Mouse (Mus musculus): Measurements from ENCODE around the gene Large1. TPM values are rescaled to one million over a fixed set of nuclear protein-coding genes. Genes with fewer than 3 reads are reported as not detected.

The Large1 gene
- total RNA-seq, 1 experiment: 14.8 TPM

- Histone ChIP-seq H3K36me3 (ENCODE audit: control insufficient read depth, insufficient read depth, low read length, poor library complexity, severe bottlenecking) (no peaks in the 10 kb centered on the region), H3K9me3 (ENCODE audit: control insufficient read depth, insufficient read depth, low read depth, low read length) (no peaks in the 10 kb centered on the region), H3K4me1 (ENCODE audit: control insufficient read depth in 2 of 2, insufficient read depth in 2 of 2, low read length in 2 of 2, poor library complexity in 1 of 2) (no peaks in the 10 kb centered on the region), H3K27ac (ENCODE audit: insufficient read depth, low read depth, low read length, poor library complexity, severe bottlenecking) (no peak overlapping the region), H3K4me3 (ENCODE audit: insufficient read depth in 1 of 2, low read depth in 1 of 2, low read length in 2 of 2, poor library complexity in 1 of 2, severe bottlenecking in 1 of 2) (no peak overlapping the region), H3K9ac (ENCODE audit: insufficient read depth, low read depth, low read length, poor library complexity, severe bottlenecking) (no peak overlapping the region)
- in situ Hi-C loops (cut with MboI; ENCODE audit: low sequenced_read_pairs in 2 of 2, unreplicated experiment in 2 of 2): no loop called here
- DNase-seq (ENCODE audit: low read depth, low spot score): no peak
- no peak for TF ChIP-seq HCFC1 (IDR thresholded peaks at IDR 0.05; ENCODE audit: borderline replicate concordance, insufficient read depth, low read length)
- TF ChIP-seq MAFK (IDR thresholded peaks at IDR 0.05; ENCODE audit: insufficient read depth, low read depth, low read length): no peak
- TF ChIP-seq CHD2 (IDR thresholded peaks at IDR 0.05; ENCODE audit: low read depth, low read length): no peak
Measured at GRCm38 (mm10) chr8:73187381-73187780, 166.0 kb downstream of the Large1 start.

DNA sequence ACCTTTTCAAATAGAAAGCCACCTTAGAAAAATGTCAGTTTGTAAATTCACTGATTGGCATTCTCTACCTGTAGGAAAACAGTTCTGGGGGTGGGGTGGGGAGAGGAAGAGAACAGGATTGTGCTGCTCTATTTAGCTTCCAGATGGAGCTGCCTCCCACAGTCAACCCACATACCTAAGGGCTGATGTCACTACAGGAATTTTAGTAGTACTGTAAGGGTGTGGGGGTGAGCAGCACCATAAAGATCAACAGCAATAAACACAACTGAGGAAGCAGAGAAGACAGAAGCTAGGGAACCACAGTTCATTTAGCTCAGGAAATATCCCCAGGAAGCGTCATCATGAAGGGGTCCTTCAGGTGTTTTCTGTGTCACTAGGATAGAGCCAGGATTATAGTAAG is 174.9 kb downstream of the Large1 start:
- in situ Hi-C loops (cut with MboI; ENCODE audit: low sequenced_read_pairs in 2 of 2, unreplicated experiment in 2 of 2): no loop called here
- no peak for TF ChIP-seq ZC3H11A (IDR thresholded peaks at IDR 0.05; ENCODE audit: borderline replicate concordance, low read depth, low read length)
- peak; percentile 11 for DNase-seq (ENCODE audit: low read depth, low spot score)

DNA sequence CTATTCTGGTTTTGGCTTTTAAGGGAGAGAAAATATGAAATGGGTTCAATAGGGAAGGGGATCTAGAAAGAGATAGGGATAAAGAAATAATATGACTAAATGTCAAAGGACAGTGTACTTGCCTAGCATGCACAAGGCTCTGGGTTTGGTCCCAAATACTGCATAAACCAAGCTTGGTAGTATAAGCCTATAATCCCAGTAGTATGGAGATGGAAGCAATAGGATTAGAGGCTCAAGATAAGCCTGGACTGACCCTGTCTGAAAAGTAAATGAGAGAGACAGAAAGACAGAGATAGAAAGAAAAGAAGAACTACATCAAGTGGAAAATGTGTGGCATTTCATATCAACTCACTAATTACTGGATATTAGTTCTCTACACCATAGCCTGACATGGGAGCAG is 180.7 kb downstream of the Large1 start:
- H3K4me3 ChIP-seq (ENCODE audit: insufficient read depth in 1 of 2, low read depth in 1 of 2, low read length in 2 of 2, poor library complexity in 1 of 2, severe bottlenecking in 1 of 2): no peak overlapping the region
- no peak for DNase-seq (ENCODE audit: low read depth, low spot score)
- TF ChIP-seq CHD2 (IDR thresholded peaks at IDR 0.05; ENCODE audit: low read depth, low read length): no peak
- TF ChIP-seq MAFK (IDR thresholded peaks at IDR 0.05; ENCODE audit: insufficient read depth, low read depth, low read length): no peak
- no peak for TF ChIP-seq ZNF384 (IDR thresholded peaks at IDR 0.05; ENCODE audit: low read depth, low read length)
- no peak for TF ChIP-seq HCFC1 (IDR thresholded peaks at IDR 0.05; ENCODE audit: borderline replicate concordance, insufficient read depth, low read length)
- TF ChIP-seq ZC3H11A (IDR thresholded peaks at IDR 0.05; ENCODE audit: borderline replicate concordance, low read depth, low read length): no peak
- no peak overlapping the region for H3K27ac ChIP-seq (ENCODE audit: insufficient read depth, low read depth, low read length, poor library complexity, severe bottlenecking)
- in situ Hi-C loops (cut with MboI; ENCODE audit: low sequenced_read_pairs in 2 of 2, unreplicated experiment in 2 of 2): no loop called here
- no peaks in the 10 kb centered on the region for H3K4me1 ChIP-seq (ENCODE audit: control insufficient read depth in 2 of 2, insufficient read depth in 2 of 2, low read length in 2 of 2, poor library complexity in 1 of 2)
- H3K9me3 ChIP-seq (ENCODE audit: control insufficient read depth, insufficient read depth, low read depth, low read length): no peaks in the 10 kb centered on the region
- no peak overlapping the region for H3K9ac ChIP-seq (ENCODE audit: insufficient read depth, low read depth, low read length, poor library complexity, severe bottlenecking)
- H3K36me3 ChIP-seq (ENCODE audit: control insufficient read depth, insufficient read depth, low read length, poor library complexity, severe bottlenecking): no peaks in the 10 kb centered on the region

More for the DNA sequence above, 174.9 kb downstream of the Large1 start:
- Histone ChIP-seq H3K4me1 (ENCODE audit: control insufficient read depth in 2 of 2, insufficient read depth in 2 of 2, low read length in 2 of 2, poor library complexity in 1 of 2) (no peaks in the 10 kb centered on the region; a peak in 1 of 4 replicates), H3K27ac (ENCODE audit: insufficient read depth, low read depth, low read length, poor library complexity, severe bottlenecking) (no peak overlapping the region), H3K4me3 (ENCODE audit: insufficient read depth in 1 of 2, low read depth in 1 of 2, low read length in 2 of 2, poor library complexity in 1 of 2, severe bottlenecking in 1 of 2) (no peak overlapping the region), H3K9me3 (ENCODE audit: control insufficient read depth, insufficient read depth, low read depth, low read length) (no peaks in the 10 kb centered on the region), H3K36me3 (ENCODE audit: control insufficient read depth, insufficient read depth, low read length, poor library complexity, severe bottlenecking) (no peaks in the 10 kb centered on the region), H3K9ac (ENCODE audit: insufficient read depth, low read depth, low read length, poor library complexity, severe bottlenecking) (no peak overlapping the region)

- Histone ChIP-seq H3K9me3 (ENCODE audit: control insufficient read depth, insufficient read depth, low read depth, low read length) (no peaks in the 10 kb centered on the region), H3K9ac (ENCODE audit: insufficient read depth, low read depth, low read length, poor library complexity, severe bottlenecking) (no peak overlapping the region), H3K27ac (ENCODE audit: insufficient read depth, low read depth, low read length, poor library complexity, severe bottlenecking) (no peak overlapping the region), H3K4me3 (ENCODE audit: insufficient read depth in 1 of 2, low read depth in 1 of 2, low read length in 2 of 2, poor library complexity in 1 of 2, severe bottlenecking in 1 of 2) (no peak overlapping the region), H3K36me3 (ENCODE audit: control insufficient read depth, insufficient read depth, low read length, poor library complexity, severe bottlenecking) (no peaks in the 10 kb centered on the region), H3K4me1 (ENCODE audit: control insufficient read depth in 2 of 2, insufficient read depth in 2 of 2, low read length in 2 of 2, poor library complexity in 1 of 2) (no peaks in the 10 kb centered on the region)
- DNase-seq (ENCODE audit: low read depth, low spot score): no peak
- TF ChIP-seq HCFC1 (IDR thresholded peaks at IDR 0.05; ENCODE audit: borderline replicate concordance, insufficient read depth, low read length) (no peak), MAFK (IDR thresholded peaks at IDR 0.05; ENCODE audit: insufficient read depth, low read depth, low read length) (no peak), ZNF384 (IDR thresholded peaks at IDR 0.05; ENCODE audit: low read depth, low read length) (no peak), CHD2 (IDR thresholded peaks at IDR 0.05; ENCODE audit: low read depth, low read length) (no peak), ZC3H11A (IDR thresholded peaks at IDR 0.05; ENCODE audit: borderline replicate concordance, low read depth, low read length) (no peak)
- in situ Hi-C loops (cut with MboI; ENCODE audit: low sequenced_read_pairs in 2 of 2, unreplicated experiment in 2 of 2): no loop called here
Measured at GRCm38 (mm10) chr8:73161994-73162393, 191.3 kb downstream of the Large1 start.

- TF ChIP-seq CHD2 (IDR thresholded peaks at IDR 0.05; ENCODE audit: low read depth, low read length) (no peak), HCFC1 (IDR thresholded peaks at IDR 0.05; ENCODE audit: borderline replicate concordance, insufficient read depth, low read length) (no peak)
Measured at GRCm38 (mm10) chr8:73161564-73161963, 191.8 kb downstream of the Large1 start.

More at GRCm38 (mm10) chr8:73161564-73161963, 191.8 kb downstream of the Large1 start:
- no peak overlapping the region for H3K9ac ChIP-seq (ENCODE audit: insufficient read depth, low read depth, low read length, poor library complexity, severe bottlenecking)
- in situ Hi-C loops (cut with MboI; ENCODE audit: low sequenced_read_pairs in 2 of 2, unreplicated experiment in 2 of 2): no loop called here
- no peaks in the 10 kb centered on the region for H3K9me3 ChIP-seq (ENCODE audit: control insufficient read depth, insufficient read depth, low read depth, low read length)
- no peak overlapping the region for H3K27ac ChIP-seq (ENCODE audit: insufficient read depth, low read depth, low read length, poor library complexity, severe bottlenecking)
- DNase-seq (ENCODE audit: low read depth, low spot score): no peak
- H3K36me3 ChIP-seq (ENCODE audit: control insufficient read depth, insufficient read depth, low read length, poor library complexity, severe bottlenecking): no peaks in the 10 kb centered on the region
- no peak overlapping the region for H3K4me3 ChIP-seq (ENCODE audit: insufficient read depth in 1 of 2, low read depth in 1 of 2, low read length in 2 of 2, poor library complexity in 1 of 2, severe bottlenecking in 1 of 2)
- H3K4me1 ChIP-seq (ENCODE audit: control insufficient read depth in 2 of 2, insufficient read depth in 2 of 2, low read length in 2 of 2, poor library complexity in 1 of 2): no peaks in the 10 kb centered on the region
